Mouse (Mus musculus): ENCODE results near the gene Chga.

- TF ChIP-seq MYC (IDR thresholded peaks at IDR 0.05; ENCODE audit: low read depth, low read length) (no peak), HCFC1 (IDR thresholded peaks at IDR 0.05; ENCODE audit: low read depth, low read length) (no peak), CTCF (IDR thresholded peaks at IDR 0.05 in 2 of 3, conservative IDR thresholded peaks at IDR 0.05 in 1 of 3; ENCODE audit: control insufficient read depth in 1 of 3, insufficient read depth in 1 of 3, low read depth in 2 of 3, low read length in 3 of 3, poor library complexity in 1 of 3, severe bottlenecking in 1 of 3) (no peak), UBTF (IDR thresholded peaks at IDR 0.05; ENCODE audit: borderline replicate concordance, insufficient read depth, low read depth, low read length) (no peak)
Observed at GRCm38 (mm10) chr12:102590711-102591360, 36.1 kb downstream of the Chga start.
